9 mouse cellular contexts compared by ENCODE assay signal in genomic region chr14:54651556-54651955, GRCm38 (mm10). TPM values are rescaled to one million over a fixed set of nuclear protein-coding genes. Genes with fewer than 3 reads are reported as not detected.
DNase-seq lines count a peak whose midpoint lies in the region; ATAC-seq and TF ChIP-seq lines count a peak whose summit lies in the region.
"Had no signal": no experiment of that assay in that cellular context is flagged by ENCODE, and none has a peak within 500 bp of the region (broad histone marks: within the 10 kb centered on the region; RNA-seq: fewer than 3 reads in every experiment).

No protein-coding gene starts in this region.

- no peak for DNase-seq in liver, embryonic 11.5 days (ENCODE audit: low spot score)
- DNase-seq in liver: no peak
- no peak for DNase-seq in forebrain, embryonic 10.5 days (ENCODE audit: extremely low spot score, low spot score)
- no peak for DNase-seq in limb, embryonic 10.5 days (ENCODE audit: low spot score)
- no peak for DNase-seq in urinary bladder, postnatal 4 days (ENCODE audit: low spot score in 2 of 2)
- DNase-seq in right cerebral cortex, adult 2 months (ENCODE audit: low spot score in 2 of 2): no peak
- DNase-seq in left cerebral cortex, adult 11 months (ENCODE audit: low spot score): no peak

- H3K4me2 ChIP-seq in liver, embryonic 11.5 days: peak overlapping the region; percentile 88; the same call in 1 of the 2 replicates
- H3K4me2 ChIP-seq in myocyte (ENCODE audit: low read depth): peak overlapping the region; percentile 90

- no peak overlapping the region for H3K9ac ChIP-seq in liver, embryonic 11.5 days (ENCODE audit: low read depth, low read length)

- H3K4me3 ChIP-seq in liver, embryonic 11.5 days (ENCODE audit: low read depth, low read length): peak overlapping the region; percentile 16; the same call in 1 of the 2 replicates
- H3K4me3 ChIP-seq in forebrain, embryonic 10.5 days: peak overlapping the region; percentile 77
- H3K4me3 ChIP-seq in limb, embryonic 10.5 days: peak overlapping the region; percentile 77; the same call in 1 of the 2 replicates
- no peak overlapping the region for H3K4me3 ChIP-seq in myocyte

- no peaks in the 10 kb centered on the region for H3K27me3 ChIP-seq in liver, embryonic 11.5 days (replicated peaks; ENCODE audit: control insufficient read depth, insufficient read depth, low read length)
- no peaks in the 10 kb centered on the region for H3K27me3 ChIP-seq in forebrain, embryonic 10.5 days (ENCODE audit: poor library complexity, severe bottlenecking)
- H3K27me3 ChIP-seq in limb, embryonic 10.5 days (ENCODE audit: low read depth, poor library complexity, severe bottlenecking): no peaks in the 10 kb centered on the region
- no peaks in the 10 kb centered on the region for H3K27me3 ChIP-seq in myocyte (ENCODE audit: control insufficient read depth, insufficient read depth, insufficient read length)

- no peak overlapping the region for H3ac ChIP-seq in myocyte (ENCODE audit: control insufficient read depth, insufficient read length)

- no peak overlapping the region for H3K27ac ChIP-seq in liver, embryonic 11.5 days (ENCODE audit: low read depth, low read length)
- peak overlapping the region; percentile 95; the same call in 1 of the 2 replicates for H3K27ac ChIP-seq in forebrain, embryonic 10.5 days
- no peak overlapping the region for H3K27ac ChIP-seq in limb, embryonic 10.5 days

- no peak for TF ChIP-seq POLR2A in myocyte (IDR thresholded peaks at IDR 0.05; ENCODE audit: insufficient read length, low read depth)

- peaks cover 26% of the 10 kb centered on the region for H3K79me2 ChIP-seq in myocyte (ENCODE audit: control insufficient read depth, insufficient read depth)

- H3K4me1 ChIP-seq in liver, embryonic 11.5 days (replicated peaks; ENCODE audit: control insufficient read depth, insufficient read depth, low read length): peaks cover 27% of the 10 kb centered on the region
- H3K4me1 ChIP-seq in forebrain, embryonic 10.5 days: peaks cover 51% of the 10 kb centered on the region
- peaks cover 41% of the 10 kb centered on the region for H3K4me1 ChIP-seq in limb, embryonic 10.5 days

- 77% methylated on average over 4 of the region's 4 CpGs for WGBS in liver, embryonic 11.5 days
- 77% methylated on average over 4 of the region's 4 CpGs for WGBS in forebrain, embryonic 10.5 days
- 79% methylated on average over 4 of the region's 4 CpGs for WGBS in limb, embryonic 10.5 days

- H3K36me3 ChIP-seq in liver, embryonic 11.5 days (ENCODE audit: control insufficient read depth, insufficient read depth, low read length): peaks cover 54% of the 10 kb centered on the region
- H3K36me3 ChIP-seq in forebrain, embryonic 10.5 days (replicated peaks): peaks cover 83% of the 10 kb centered on the region
- H3K36me3 ChIP-seq in limb, embryonic 10.5 days: peaks cover 87% of the 10 kb centered on the region
- H3K36me3 ChIP-seq in myocyte (ENCODE audit: control insufficient read depth, insufficient read depth): peaks cover 27% of the 10 kb centered on the region

- ATAC-seq in liver, embryonic 11.5 days (replicated peaks; ENCODE audit: low FRiP score): no peak

- no peaks in the 10 kb centered on the region for H3K9me3 ChIP-seq in liver, embryonic 11.5 days (ENCODE audit: control insufficient read depth, low read length)
- H3K9me3 ChIP-seq in forebrain, embryonic 10.5 days: no peaks in the 10 kb centered on the region
- H3K9me3 ChIP-seq in limb, embryonic 10.5 days (replicated peaks): no peaks in the 10 kb centered on the region

TF ChIP-seq in myocyte, 11 proteins besides CTCF, POLR2A, EP300 and RAD21:
- TF ChIP-seq SRF (IDR thresholded peaks at IDR 0.05; ENCODE audit: control insufficient read depth, insufficient read length, low read depth) (no peak), POLR2AphosphoS2 (IDR thresholded peaks at IDR 0.05; ENCODE audit: insufficient read length, low read depth) (no peak), CEBPB (IDR thresholded peaks at IDR 0.05; ENCODE audit: insufficient read depth, poor library complexity, severe bottlenecking) (no peak), TCF12 (IDR thresholded peaks at IDR 0.05; ENCODE audit: insufficient read depth, poor library complexity, severe bottlenecking) (no peak), MYOD1 (IDR thresholded peaks at IDR 0.05; ENCODE audit: control insufficient read depth in 1 of 3, insufficient read length in 2 of 3, low read depth in 2 of 3) (no peak), TCF3 (IDR thresholded peaks at IDR 0.05; ENCODE audit: insufficient read length, low read depth) (no peak), USF1 (IDR thresholded peaks at IDR 0.05; ENCODE audit: low read depth) (no peak)

RNA-seq across cellular contexts. Expression of gene Cdh24, which starts 10.4 kb away (rescaled TPM):
- polyA plus RNA-seq in liver, embryonic 11.5 days (2014; fragmentation: Nextera tagmentation; extraction: Ambion mirVana): 1.7 and 1.9 TPM in 2 replicates
- 4.7 and 5.4 TPM in 2 replicates for polyA plus RNA-seq in forebrain, embryonic 10.5 days (2016; fragmentation: Nextera tagmentation; extraction: Ambion mirVana)
- polyA plus RNA-seq in limb, embryonic 10.5 days (2016; fragmentation: Nextera tagmentation; extraction: Ambion mirVana): 7.1 and 8.1 TPM in 2 replicates
- polyA plus RNA-seq in myocyte (2012; fragmentation: generic; extraction: Trizol): 4.3 TPM

RNA-seq across cellular contexts. Expression of gene Gm17606, which starts 10.8 kb away (rescaled TPM):
- not detected in 2 replicates for polyA plus RNA-seq in liver, embryonic 11.5 days (2014; fragmentation: Nextera tagmentation; extraction: Ambion mirVana)
- polyA plus RNA-seq in forebrain, embryonic 10.5 days (2016; fragmentation: Nextera tagmentation; extraction: Ambion mirVana): not detected in 2 replicates
- polyA plus RNA-seq in limb, embryonic 10.5 days (2016; fragmentation: Nextera tagmentation; extraction: Ambion mirVana): not detected in 2 replicates
- polyA plus RNA-seq in myocyte (2012; fragmentation: generic; extraction: Trizol): not detected
- polyA plus RNA-seq: inflammation-experienced regulatory T-cells, adult 6 months had no signal

RNA-seq across cellular contexts. Expression of gene Psmb11, which starts 30.3 kb away (rescaled TPM):
- not detected in 2 replicates for polyA plus RNA-seq in liver, embryonic 11.5 days (2014; fragmentation: Nextera tagmentation; extraction: Ambion mirVana)
- polyA plus RNA-seq in forebrain, embryonic 10.5 days (2016; fragmentation: Nextera tagmentation; extraction: Ambion mirVana): 0.05 and 0.12 TPM in 2 replicates
- polyA plus RNA-seq in limb, embryonic 10.5 days (2016; fragmentation: Nextera tagmentation; extraction: Ambion mirVana): 0.13 and 0.14 TPM in 2 replicates
- not detected for polyA plus RNA-seq in myocyte (2012; fragmentation: generic; extraction: Trizol)
- polyA plus RNA-seq: inflammation-experienced regulatory T-cells, adult 6 months had no signal

RNA-seq across cellular contexts. Expression of gene Psmb5, which starts 33.7 kb away (rescaled TPM):
- 411 and 417 TPM in 2 replicates for polyA plus RNA-seq in liver, embryonic 11.5 days (2014; fragmentation: Nextera tagmentation; extraction: Ambion mirVana)
- 478 and 497 TPM in 2 replicates for polyA plus RNA-seq in forebrain, embryonic 10.5 days (2016; fragmentation: Nextera tagmentation; extraction: Ambion mirVana)
- polyA plus RNA-seq in limb, embryonic 10.5 days (2016; fragmentation: Nextera tagmentation; extraction: Ambion mirVana): 508 and 553 TPM in 2 replicates
- polyA plus RNA-seq in myocyte (2012; fragmentation: generic; extraction: Trizol): 416 TPM

RNA-seq across cellular contexts. Expression of gene 1700123O20Rik, which starts 34.5 kb away (rescaled TPM):
- polyA plus RNA-seq in liver, embryonic 11.5 days (2014; fragmentation: Nextera tagmentation; extraction: Ambion mirVana): 76.1 and 81.1 TPM in 2 replicates
- 104 and 109 TPM in 2 replicates for polyA plus RNA-seq in forebrain, embryonic 10.5 days (2016; fragmentation: Nextera tagmentation; extraction: Ambion mirVana)
- 112 and 116 TPM in 2 replicates for polyA plus RNA-seq in limb, embryonic 10.5 days (2016; fragmentation: Nextera tagmentation; extraction: Ambion mirVana)
- polyA plus RNA-seq in myocyte (2012; fragmentation: generic; extraction: Trizol): 36.3 TPM
